Mouse (Mus musculus) liver, embryonic 14.5 days (tissue): ENCODE results near the gene Gm39566.

Source experiments
- CTCF ChIP-seq: IDR thresholded peaks from 2 replicates; pipeline ENCODE4 v1.5.1; 2016; ENCODE audit warnings: antibody characterized with exemption, low read depth, control low read depth
- EP300 ChIP-seq: IDR thresholded peaks from 2 replicates; pipeline ENCODE4 v1.6.1; 2016; ENCODE audit warnings: antibody characterized with exemption, low read depth

DNA sequence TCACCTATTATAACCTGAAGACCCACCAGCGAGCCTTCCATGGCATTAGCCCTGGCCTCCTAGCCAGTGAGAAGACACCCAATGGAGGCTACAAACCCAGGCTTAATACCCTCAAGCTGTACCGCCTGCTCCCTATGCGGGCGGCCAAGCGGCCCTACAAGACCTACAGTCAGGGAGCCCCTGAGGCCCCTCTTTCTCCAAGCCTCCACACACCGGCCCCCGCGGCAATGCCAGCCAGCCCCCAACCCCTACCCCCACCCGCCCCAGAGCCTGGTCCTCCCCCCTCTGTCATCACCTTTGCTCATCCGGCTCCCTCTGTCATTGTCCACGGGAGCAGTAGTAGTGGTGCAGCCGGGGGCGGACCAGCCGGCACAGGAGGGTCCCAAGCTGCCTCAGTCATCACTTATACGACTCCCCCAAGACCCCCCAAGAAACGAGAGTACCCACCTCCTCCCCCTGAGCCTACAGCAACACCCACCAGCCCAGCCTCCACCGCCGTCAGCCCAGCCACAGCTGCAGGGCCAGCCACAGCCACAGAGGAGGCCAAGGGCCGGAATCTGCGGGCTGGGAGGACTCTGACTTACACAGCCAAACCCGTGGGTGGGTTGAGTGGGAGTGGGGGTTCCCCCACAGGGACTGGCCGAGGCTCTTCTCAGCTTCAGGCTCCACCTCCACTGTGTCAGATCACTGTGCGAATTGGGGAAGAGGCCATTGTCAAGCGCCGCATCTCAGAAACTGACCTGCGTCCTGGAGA is 37.4 kb downstream of the Gm39566 start:
- TF ChIP-seq CTCF, result no peak
- TF ChIP-seq EP300, result no peak
